Mouse (Mus musculus) hindbrain, embryonic 12.5 days (tissue): Measurements from ENCODE around the gene Dnajb5. TPM values are rescaled to one million over a fixed set of nuclear protein-coding genes. Genes with fewer than 3 reads are reported as not detected.
A peak's percentile ranks its signal among the peaks of the same experiment; 100 is the strongest.

Experiments
- ATAC-seq: fragments of 200-750 bp; cut with Nextera tagmentation; 2 replicates; pipeline ENCODE4 v1.8.0; 2017; ENCODE audit warnings: moderate TSS enrichment; ENCODE audit not compliant: low FRiP score
- H3K27ac ChIP-seq: fragments of 300-500 bp; sonication (generic); 2 replicates; pipeline ENCODE4 v1.5.1; 2016; ENCODE audit warnings: mild to moderate bottlenecking
- H3K27me3 ChIP-seq: fragments of 300-500 bp; sonication (generic); 2 replicates; pipeline ENCODE4 v1.6.1; 2016; ENCODE audit warnings: mild to moderate bottlenecking
- H3K36me3 ChIP-seq: fragments of 300-500 bp; sonication (generic); 2 replicates; pipeline ENCODE4 v1.6.1; 2016; ENCODE audit warnings: mild to moderate bottlenecking
- H3K4me1 ChIP-seq: fragments of 300-500 bp; sonication (generic); 2 replicates; pipeline ENCODE4 v1.6.1; 2016
- H3K4me2 ChIP-seq: fragments of 300-500 bp; sonication (generic); replicated peaks from 2 replicates; pipeline ENCODE4 v1.6.1; 2016; ENCODE audit warnings: mild to moderate bottlenecking
- H3K4me3 ChIP-seq: fragments of 300-500 bp; sonication (generic); 2 replicates; pipeline ENCODE4 v1.5.1; 2016; ENCODE audit warnings: mild to moderate bottlenecking
- H3K9ac ChIP-seq: fragments of 300-500 bp; sonication (generic); 2 replicates; pipeline ENCODE4 v1.6.1; 2016; ENCODE audit warnings: mild to moderate bottlenecking, moderate library complexity
- H3K9me3 ChIP-seq: fragments of 300-500 bp; sonication (generic); replicated peaks from 2 replicates; pipeline ENCODE4 v1.6.1; 2016; ENCODE audit warnings: mild to moderate bottlenecking
- WGBS: fragments of 180-500 bp; shearing (Covaris S2); methylation state at CpG from one replicate; pipeline ENCODE4 v1.1.7; 2016; 5-methylcytosine and 5-hydroxymethylcytosine counted together
- polyA plus RNA-seq: library from polyadenylated mRNA; unstranded; fragments of >200 nt; fragmentation: Nextera tagmentation; extraction: Ambion mirVana; gene quantifications from 2 replicates; pipeline ENCODE4 v1.2.1, GENCODE M21; 2016

Gene Dnajb5
- 32.4 and 37.4 TPM in 2 replicates for polyA plus RNA-seq

GRCm38 (mm10) chr4:42949676-42950051 is at the start of gene Dnajb5:
TSS of gene Dnajb5 (plus strand) at chr4:42949814.
- peak within 1 kb of the TSS; percentile 94 for H3K9ac ChIP-seq
- peaks cover 2% of the 10 kb centered on the region; the same call in 1 of the 2 replicates for H3K36me3 ChIP-seq
- peak within 1 kb of the TSS; percentile 94 for H3K4me2 ChIP-seq
- peak within 1 kb of the TSS; percentile 96 for H3K27ac ChIP-seq
- H3K4me3 ChIP-seq: peak within 1 kb of the TSS; percentile 73
- under 1% methylated on average over 29 of the region's 39 CpGs for WGBS
- peaks cover 80% of the 10 kb centered on the region for H3K4me1 ChIP-seq
- H3K27me3 ChIP-seq: no peaks in the 10 kb centered on the region
- no peaks in the 10 kb centered on the region for H3K9me3 ChIP-seq
- ATAC-seq: peak; percentile 94

GRCm38 (mm10) chr4:42900878-42901277 is 48.7 kb upstream of the Dnajb5 start:
- Histone ChIP-seq H3K4me3 (no peak overlapping the region), H3K4me1 (no peaks in the 10 kb centered on the region), H3K4me2 (no peak overlapping the region), H3K36me3 (no peaks in the 10 kb centered on the region), H3K9ac (no peak overlapping the region), H3K27me3 (no peaks in the 10 kb centered on the region), H3K27ac (no peak overlapping the region), H3K9me3 (no peaks in the 10 kb centered on the region)
- WGBS: 54% methylated on average over 5 of the region's 5 CpGs
- ATAC-seq: no peak

GRCm38 (mm10) chr4:42902174-42902573 is 47.4 kb upstream of the Dnajb5 start:
- Histone ChIP-seq H3K27me3 (no peaks in the 10 kb centered on the region), H3K4me2 (no peak overlapping the region), H3K4me3 (no peak overlapping the region), H3K36me3 (no peaks in the 10 kb centered on the region), H3K9ac (no peak overlapping the region), H3K4me1 (no peaks in the 10 kb centered on the region), H3K27ac (no peak overlapping the region), H3K9me3 (no peaks in the 10 kb centered on the region)
- WGBS: 63% methylated on average over 9 of the region's 9 CpGs
- no peak for ATAC-seq

GRCm38 (mm10) chr4:42902730-42903129 is 46.9 kb upstream of the Dnajb5 start:
- Histone ChIP-seq H3K36me3 (no peaks in the 10 kb centered on the region), H3K27me3 (no peaks in the 10 kb centered on the region), H3K9me3 (no peaks in the 10 kb centered on the region), H3K27ac (no peak overlapping the region), H3K4me2 (no peak overlapping the region), H3K4me3 (no peak overlapping the region), H3K4me1 (no peaks in the 10 kb centered on the region), H3K9ac (no peak overlapping the region)
- ATAC-seq: no peak
- WGBS: 91% methylated on average over 5 of the region's 5 CpGs

- H3K27me3 ChIP-seq: no peaks in the 10 kb centered on the region
- no peaks in the 10 kb centered on the region for H3K36me3 ChIP-seq
- no peak overlapping the region for H3K4me3 ChIP-seq
- no peak overlapping the region for H3K9ac ChIP-seq
- H3K9me3 ChIP-seq: no peaks in the 10 kb centered on the region
- no peak for ATAC-seq
- no peak overlapping the region for H3K4me2 ChIP-seq
- no peak overlapping the region for H3K27ac ChIP-seq
- WGBS: 71% methylated on average over 1 of the region's 1 CpGs
- no peaks in the 10 kb centered on the region for H3K4me1 ChIP-seq
Measured at GRCm38 (mm10) chr4:42903942-42904341, 45.7 kb upstream of the Dnajb5 start.

GRCm38 (mm10) chr4:42904523-42904922 is 45.1 kb upstream of the Dnajb5 start:
- WGBS: 97% methylated on average over 3 of the region's 3 CpGs
- Histone ChIP-seq H3K36me3 (no peaks in the 10 kb centered on the region), H3K27ac (no peak overlapping the region), H3K4me1 (no peaks in the 10 kb centered on the region), H3K4me2 (no peak overlapping the region), H3K9ac (no peak overlapping the region), H3K9me3 (no peaks in the 10 kb centered on the region), H3K4me3 (no peak overlapping the region), H3K27me3 (no peaks in the 10 kb centered on the region)
- no peak for ATAC-seq

GRCm38 (mm10) chr4:42904966-42905365 is 44.6 kb upstream of the Dnajb5 start:
- H3K4me3 ChIP-seq: no peak overlapping the region

GRCm38 (mm10) chr4:42913391-42913790 is 36.2 kb upstream of the Dnajb5 start:
- Histone ChIP-seq H3K27me3 (peaks cover 26% of the 10 kb centered on the region), H3K9ac (no peak overlapping the region), H3K4me2 (no peak overlapping the region), H3K4me3 (no peak overlapping the region), H3K4me1 (peaks cover 3% of the 10 kb centered on the region; the same call in 1 of the 2 replicates), H3K36me3 (no peaks in the 10 kb centered on the region), H3K9me3 (no peaks in the 10 kb centered on the region), H3K27ac (no peak overlapping the region)
- 56% methylated on average over 10 of the region's 10 CpGs for WGBS
- ATAC-seq: no peak

More at GRCm38 (mm10) chr4:42904966-42905365, 44.6 kb upstream of the Dnajb5 start:
- Histone ChIP-seq H3K36me3 (no peaks in the 10 kb centered on the region), H3K4me1 (no peaks in the 10 kb centered on the region), H3K9me3 (no peaks in the 10 kb centered on the region), H3K27me3 (no peaks in the 10 kb centered on the region), H3K9ac (no peak overlapping the region), H3K27ac (no peak overlapping the region), H3K4me2 (no peak overlapping the region)
- WGBS: 79% methylated on average over 6 of the region's 6 CpGs
- ATAC-seq: no peak

- Histone ChIP-seq H3K4me3 (no peak overlapping the region), H3K4me1 (peaks cover 3% of the 10 kb centered on the region; the same call in 1 of the 2 replicates), H3K27me3 (peaks cover 35% of the 10 kb centered on the region), H3K9me3 (no peaks in the 10 kb centered on the region), H3K4me2 (no peak overlapping the region), H3K36me3 (no peaks in the 10 kb centered on the region), H3K27ac (no peak overlapping the region), H3K9ac (no peak overlapping the region)
- ATAC-seq: no peak
- 89% methylated on average over 12 of the region's 12 CpGs for WGBS
Measured at GRCm38 (mm10) chr4:42915311-42915710, 34.3 kb upstream of the Dnajb5 start.

- Histone ChIP-seq H3K4me2 (0 out of 2 replicates have a peak overlapping the region, but pooled peaks have one; percentile 87), H3K27me3 (peaks cover 38% of the 10 kb centered on the region), H3K9me3 (no peaks in the 10 kb centered on the region), H3K9ac (no peak overlapping the region), H3K4me3 (no peak overlapping the region), H3K4me1 (peaks cover 3% of the 10 kb centered on the region; the same call in 1 of the 2 replicates), H3K36me3 (no peaks in the 10 kb centered on the region), H3K27ac (no peak overlapping the region)
- ATAC-seq: no peak
- WGBS: 80% methylated on average over 1 of the region's 1 CpGs
Measured at GRCm38 (mm10) chr4:42915966-42916365, 33.6 kb upstream of the Dnajb5 start.

GRCm38 (mm10) chr4:42916617-42917401 is 32.8 kb upstream of the Dnajb5 start, which contains the start of gene Phf24:
TSS of gene Phf24 (plus strand) at chr4:42916660.
- Histone ChIP-seq H3K9me3 (no peaks in the 10 kb centered on the region), H3K4me1 (peaks cover 3% of the 10 kb centered on the region; the same call in 1 of the 2 replicates), H3K4me3 (peak within 1 kb of the TSS; percentile 65), H3K9ac (peak within 1 kb of the TSS; percentile 74), H3K4me2 (peak within 1 kb of the TSS; percentile 87), H3K27me3 (peaks cover 38% of the 10 kb centered on the region), H3K36me3 (no peaks in the 10 kb centered on the region), H3K27ac (peak within 1 kb of the TSS; percentile 57; the same call in 1 of the 2 replicates)
- 1% methylated on average over 30 of the region's 90 CpGs for WGBS
- peak; percentile 88 for ATAC-seq

GRCm38 (mm10) chr4:42917402-42917774 is 32.2 kb upstream of the Dnajb5 start:
- Histone ChIP-seq H3K27me3 (peaks cover 38% of the 10 kb centered on the region), H3K4me3 (peak overlapping the region; percentile 65), H3K9ac (peak overlapping the region; percentile 74), H3K4me2 (peak overlapping the region; percentile 87), H3K27ac (no peak overlapping the region), H3K4me1 (peaks cover 6% of the 10 kb centered on the region; the same call in 1 of the 2 replicates), H3K9me3 (no peaks in the 10 kb centered on the region), H3K36me3 (no peaks in the 10 kb centered on the region)
- WGBS: 2% methylated on average over 21 of the region's 26 CpGs
- ATAC-seq: peak; percentile 57; the same call in 1 of the 2 replicates
